Mouse (Mus musculus) thymus, adult 2 months (tissue): Measurements from ENCODE around the gene Hist3h2a.

Experiments
- CTCF ChIP-seq: fragments of 200-500 bp; IDR thresholded peaks from 2 replicates; pipeline ENCODE4 v1.5.1; 2012; ENCODE audit warnings: mild to moderate bottlenecking, control low read depth, low read length, moderate library complexity, borderline replicate concordance; ENCODE audit not compliant: control insufficient read depth, poor library complexity, insufficient read depth; ENCODE audit errors: extremely low read depth
- POLR2A ChIP-seq: fragments of 200-500 bp; IDR thresholded peaks from 2 replicates; pipeline ENCODE4 v1.6.1; 2012; ENCODE audit warnings: mild to moderate bottlenecking, low read length, control low read depth, moderate library complexity; ENCODE audit not compliant: control insufficient read depth, poor library complexity, insufficient read depth; ENCODE audit errors: extremely low read depth

DNA sequence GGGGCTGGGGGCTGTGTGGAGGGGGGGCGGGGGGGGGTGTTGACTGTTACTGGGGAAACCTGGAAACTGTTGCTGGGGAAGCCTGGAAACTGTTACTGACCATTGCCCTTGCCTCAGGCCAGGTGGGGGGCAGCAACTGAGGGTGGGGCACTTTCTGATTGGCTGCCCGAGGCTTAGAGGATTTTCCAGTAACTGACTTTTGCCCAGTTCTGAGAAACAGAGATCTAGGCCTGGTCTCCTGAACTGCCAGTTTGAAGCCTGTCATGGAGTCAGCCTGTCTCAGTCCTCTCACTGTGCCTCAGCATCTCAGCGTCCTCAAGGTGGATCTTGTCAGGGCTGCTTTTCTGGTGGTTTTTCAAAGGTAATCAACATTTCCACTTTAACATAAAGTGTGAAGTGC is 19.9 kb downstream of the Hist3h2a start:
- TF ChIP-seq POLR2A (no peak), CTCF (no peak)
